Mouse (Mus musculus): ENCODE results near the gene Snrpa1.

GRCm38 (mm10) chr7:66110636-66111112 is 51.9 kb downstream of the Snrpa1 start:
- TF ChIP-seq CTCF (IDR thresholded peaks at IDR 0.05; ENCODE audit: control insufficient read depth, insufficient read depth, low read length) (no peak), POLR2A (IDR thresholded peaks at IDR 0.05; ENCODE audit: borderline replicate concordance, control insufficient read depth, low read depth, low read length) (no peak)

Measured in bone marrow, adult 2 months (tissue).